Mouse (Mus musculus) hindbrain, postnatal 0 days (tissue): ENCODE measurements around the gene Adgrb2. TPM values are rescaled to one million over a fixed set of nuclear protein-coding genes. Genes with fewer than 3 reads are reported as not detected.

Experiments used
- ATAC-seq: fragments of 200-750 bp; cut with Nextera tagmentation; 2 replicates; pipeline ENCODE4 v1.8.0; 2017; ENCODE audit warnings: mild to moderate bottlenecking, moderate TSS enrichment, moderate library complexity
- DNase-seq: peaks from one replicate; pipeline ENCODE4 v3.0.0-alpha.2; 2015; ENCODE audit warnings: low spot score
- H3K27ac ChIP-seq: fragments of 300-500 bp; sonication (generic); 2 replicates; pipeline ENCODE4 v1.5.1; 2014; ENCODE audit warnings: mild to moderate bottlenecking
- H3K27me3 ChIP-seq: fragments of 300-500 bp; sonication (generic); 2 replicates; pipeline ENCODE4 v1.6.1; 2014; ENCODE audit warnings: low read length, mixed read lengths; ENCODE audit not compliant: insufficient read depth
- H3K36me3 ChIP-seq: fragments of 300-500 bp; sonication (generic); 2 replicates; pipeline ENCODE4 v1.6.1; 2014; ENCODE audit warnings: low read length, mixed read lengths; ENCODE audit not compliant: insufficient read depth
- H3K4me1 ChIP-seq: fragments of 300-500 bp; sonication (generic); 2 replicates; pipeline ENCODE4 v1.6.1; 2014; ENCODE audit warnings: antibody characterized with exemption, low read length, mixed read lengths; ENCODE audit not compliant: insufficient read depth
- H3K4me2 ChIP-seq: fragments of 300-500 bp; sonication (generic); 2 replicates; pipeline ENCODE4 v1.6.1; 2014; ENCODE audit warnings: low read depth, mild to moderate bottlenecking, low read length, moderate library complexity, mixed read lengths
- H3K4me3 ChIP-seq: fragments of 300-500 bp; sonication (generic); 2 replicates; pipeline ENCODE4 v1.5.1; 2014; ENCODE audit warnings: low read length
- H3K9ac ChIP-seq: fragments of 300-500 bp; sonication (generic); replicated peaks from 2 replicates; pipeline ENCODE4 v1.6.1; 2014; ENCODE audit warnings: mild to moderate bottlenecking, low read length, moderate library complexity, mixed read lengths
- H3K9me3 ChIP-seq: fragments of 300-500 bp; sonication (generic); 2 replicates; pipeline ENCODE4 v1.6.1; 2016; ENCODE audit warnings: low read length, mixed read lengths
- CTCF ChIP-seq: IDR thresholded peaks from 2 replicates; pipeline ENCODE4 v1.5.1; 2016; ENCODE audit warnings: antibody characterized with exemption, control low read depth, low read depth
- WGBS: fragments of 180-500 bp; shearing (Covaris S2); extraction: QIAGEN DNeasy Blood & Tissue Kit; methylation state at CpG from one replicate; pipeline ENCODE4 v1.1.7; 2014; 5-methylcytosine and 5-hydroxymethylcytosine counted together
- polyA plus RNA-seq: library from polyadenylated mRNA; unstranded; fragments of >200 nt; fragmentation: Nextera tagmentation; extraction: Ambion mirVana; gene quantifications from 2 replicates; pipeline ENCODE4 v1.2.1, GENCODE M21; 2015
- total RNA-seq: library from RNA; depleted of rRNA; stranded (reverse); fragments of >200 nt; gene quantifications from 2 replicates; pipeline ENCODE4 v1.2.3, GENCODE M21; 2014

Gene Adgrb2
- total and polyA plus RNA-seq, 2 experiments from 2014 or later: 15.9 to 313 TPM

DNA sequence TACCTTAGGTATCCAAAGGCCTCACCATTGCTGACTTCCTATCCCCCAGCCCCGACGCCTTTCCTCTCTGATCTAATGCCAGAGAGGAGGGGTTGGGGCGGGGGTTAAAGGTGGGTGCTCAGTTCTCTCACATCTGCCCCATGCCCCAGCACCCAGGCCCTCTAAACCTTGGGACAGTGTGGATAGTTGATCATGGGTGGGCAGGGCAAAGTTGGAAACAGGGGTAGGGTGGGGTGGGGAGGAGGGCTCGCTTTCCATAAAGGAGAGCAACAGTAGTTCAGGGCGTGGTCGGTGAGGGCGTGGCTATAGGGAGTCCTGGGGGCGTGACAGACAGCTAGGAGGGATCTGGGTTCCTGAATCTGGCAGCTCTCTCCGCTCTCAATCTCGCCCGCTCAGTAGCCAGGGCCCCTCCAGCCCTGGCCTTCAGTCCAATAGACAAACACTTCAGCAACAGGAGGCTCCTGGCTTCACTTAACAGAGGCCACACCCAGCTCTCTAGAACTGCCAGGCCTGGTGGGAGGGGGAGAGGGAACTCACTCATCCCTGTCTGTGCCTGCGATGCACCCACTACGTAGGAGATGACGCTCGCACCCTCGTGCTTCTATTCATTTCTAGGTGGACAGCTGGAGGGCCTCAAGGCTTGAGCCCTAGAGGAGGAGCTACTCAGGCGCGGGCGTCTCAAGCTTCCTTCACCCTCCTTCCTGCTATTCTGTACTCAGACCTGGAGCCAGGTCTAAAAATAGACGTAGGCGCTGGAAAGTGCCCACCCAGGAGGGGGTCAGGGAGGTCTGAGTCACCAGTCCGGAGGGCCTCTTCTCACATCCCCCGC lies 52.1 kb downstream of the Adgrb2 start:
- ATAC-seq: peak; percentile 68
- DNase-seq: no peak

DNA sequence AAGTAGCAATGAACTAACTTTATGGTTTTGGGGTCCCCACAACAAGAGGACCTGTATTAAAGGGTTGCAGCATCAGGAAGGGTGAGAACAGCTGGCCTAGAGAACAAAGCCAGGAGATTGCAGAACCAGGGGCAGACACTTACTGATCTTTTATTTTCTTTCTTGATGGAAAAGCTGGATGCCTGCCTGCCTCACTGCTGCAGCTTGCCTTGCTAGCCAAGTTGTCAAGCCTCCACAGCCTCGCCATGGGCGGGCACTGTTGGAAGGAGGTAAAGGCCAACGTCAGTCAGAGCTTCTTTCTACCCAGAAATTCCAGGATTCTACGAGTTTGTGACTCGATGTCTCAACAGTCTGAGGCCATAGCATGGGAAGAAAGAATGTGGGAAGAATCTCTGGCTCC lies 54.7 kb downstream of the Adgrb2 start:
- Histone ChIP-seq H3K27me3 (no peaks in the 10 kb centered on the region), H3K4me1 (peaks cover 9% of the 10 kb centered on the region; the same call in 1 of the 2 replicates), H3K27ac (no peak overlapping the region), H3K9ac (no peak overlapping the region), H3K4me2 (no peak overlapping the region), H3K4me3 (no peak overlapping the region), H3K9me3 (no peaks in the 10 kb centered on the region), H3K36me3 (no peaks in the 10 kb centered on the region)
- WGBS: 31% methylated on average over 5 of the region's 5 CpGs
- DNase-seq (no peak), ATAC-seq (no peak)
- TF ChIP-seq CTCF: no peak

More for the DNA sequence above, 52.1 kb downstream of the Adgrb2 start:
- no peak overlapping the region for H3K4me2 ChIP-seq
- no peaks in the 10 kb centered on the region for H3K36me3 ChIP-seq
- no peaks in the 10 kb centered on the region for H3K9me3 ChIP-seq
- H3K27ac ChIP-seq: no peak overlapping the region
- H3K4me1 ChIP-seq: peaks cover 8% of the 10 kb centered on the region; the same call in 1 of the 2 replicates
- 20% methylated on average over 23 of the region's 23 CpGs for WGBS
- H3K4me3 ChIP-seq: no peak overlapping the region
- H3K27me3 ChIP-seq: no peaks in the 10 kb centered on the region
- TF ChIP-seq CTCF: no peak
- no peak overlapping the region for H3K9ac ChIP-seq

DNA sequence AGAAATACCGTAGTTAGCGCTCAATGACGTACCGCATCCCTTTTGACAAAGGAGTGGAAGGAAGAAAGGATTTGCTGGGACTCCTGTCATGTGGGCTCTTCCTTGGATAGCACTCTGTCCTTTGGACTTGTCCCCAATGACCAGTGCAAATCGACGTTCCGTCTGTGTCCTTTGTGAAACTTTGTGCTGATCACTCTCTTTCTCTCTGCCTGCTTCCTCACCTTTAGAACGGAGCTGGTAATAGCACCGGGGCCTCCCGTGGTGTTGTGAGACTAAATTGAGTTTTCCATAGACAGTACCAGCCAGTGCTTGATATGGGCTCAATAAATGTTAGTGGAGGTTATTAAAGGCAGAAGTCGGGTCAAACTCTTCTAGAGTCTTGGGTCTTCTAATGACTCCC lies 56.4 kb downstream of the Adgrb2 start:
- no peak for TF ChIP-seq CTCF
- Histone ChIP-seq H3K9ac (no peak overlapping the region), H3K27ac (no peak overlapping the region), H3K36me3 (no peaks in the 10 kb centered on the region), H3K4me1 (peaks cover 7% of the 10 kb centered on the region), H3K4me2 (no peak overlapping the region), H3K27me3 (peaks cover 5% of the 10 kb centered on the region; the same call in 1 of the 2 replicates), H3K9me3 (no peaks in the 10 kb centered on the region), H3K4me3 (no peak overlapping the region)
- ATAC-seq (no peak), DNase-seq (no peak)
- 80% methylated on average over 11 of the region's 11 CpGs for WGBS

GRCm38 (mm10) chr4:130044211-130044610 lies 59.5 kb downstream of the Adgrb2 start:
- 23% methylated on average over 9 of the region's 9 CpGs for WGBS
- Histone ChIP-seq H3K9me3 (no peaks in the 10 kb centered on the region), H3K9ac (no peak overlapping the region), H3K4me2 (no peak overlapping the region), H3K4me1 (peaks cover 12% of the 10 kb centered on the region), H3K36me3 (no peaks in the 10 kb centered on the region), H3K4me3 (no peak overlapping the region), H3K27ac (no peak overlapping the region), H3K27me3 (peaks cover 5% of the 10 kb centered on the region; the same call in 1 of the 2 replicates)
- DNase-seq (peak; percentile 76), ATAC-seq (no peak)
- no peak for TF ChIP-seq CTCF

DNA sequence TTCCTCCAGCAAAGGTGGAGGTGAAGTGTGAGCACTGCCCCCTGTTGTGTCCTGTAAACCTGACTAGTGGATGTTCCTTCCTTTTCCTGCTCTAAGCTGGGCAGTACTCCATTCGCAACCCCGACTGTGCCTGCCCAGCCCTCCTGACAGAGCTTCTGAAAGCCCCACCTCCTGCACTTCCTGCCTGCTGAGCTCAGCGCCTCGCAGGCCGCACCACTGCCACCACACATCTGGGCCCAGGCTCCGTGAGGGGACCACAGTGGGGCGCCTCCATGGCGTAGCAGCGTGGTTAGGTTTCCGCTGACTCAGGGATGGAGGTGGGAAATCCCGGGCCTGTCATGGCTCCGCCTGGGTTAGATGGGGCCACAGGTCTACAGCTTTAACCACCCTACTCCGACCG lies 60.9 kb downstream of the Adgrb2 start:
- H3K9ac ChIP-seq: no peak overlapping the region
- TF ChIP-seq CTCF: peak; percentile 1; the same call in 1 of the 2 replicates
- H3K4me3 ChIP-seq: no peak overlapping the region
- H3K9me3 ChIP-seq: no peaks in the 10 kb centered on the region
- DNase-seq (no peak), ATAC-seq (no peak)
- H3K36me3 ChIP-seq: no peaks in the 10 kb centered on the region
- H3K27ac ChIP-seq: no peak overlapping the region
- H3K27me3 ChIP-seq: peaks cover 5% of the 10 kb centered on the region; the same call in 1 of the 2 replicates
- no peak overlapping the region for H3K4me2 ChIP-seq
- WGBS: 30% methylated on average over 14 of the region's 14 CpGs
- H3K4me1 ChIP-seq: peaks cover 12% of the 10 kb centered on the region

DNA sequence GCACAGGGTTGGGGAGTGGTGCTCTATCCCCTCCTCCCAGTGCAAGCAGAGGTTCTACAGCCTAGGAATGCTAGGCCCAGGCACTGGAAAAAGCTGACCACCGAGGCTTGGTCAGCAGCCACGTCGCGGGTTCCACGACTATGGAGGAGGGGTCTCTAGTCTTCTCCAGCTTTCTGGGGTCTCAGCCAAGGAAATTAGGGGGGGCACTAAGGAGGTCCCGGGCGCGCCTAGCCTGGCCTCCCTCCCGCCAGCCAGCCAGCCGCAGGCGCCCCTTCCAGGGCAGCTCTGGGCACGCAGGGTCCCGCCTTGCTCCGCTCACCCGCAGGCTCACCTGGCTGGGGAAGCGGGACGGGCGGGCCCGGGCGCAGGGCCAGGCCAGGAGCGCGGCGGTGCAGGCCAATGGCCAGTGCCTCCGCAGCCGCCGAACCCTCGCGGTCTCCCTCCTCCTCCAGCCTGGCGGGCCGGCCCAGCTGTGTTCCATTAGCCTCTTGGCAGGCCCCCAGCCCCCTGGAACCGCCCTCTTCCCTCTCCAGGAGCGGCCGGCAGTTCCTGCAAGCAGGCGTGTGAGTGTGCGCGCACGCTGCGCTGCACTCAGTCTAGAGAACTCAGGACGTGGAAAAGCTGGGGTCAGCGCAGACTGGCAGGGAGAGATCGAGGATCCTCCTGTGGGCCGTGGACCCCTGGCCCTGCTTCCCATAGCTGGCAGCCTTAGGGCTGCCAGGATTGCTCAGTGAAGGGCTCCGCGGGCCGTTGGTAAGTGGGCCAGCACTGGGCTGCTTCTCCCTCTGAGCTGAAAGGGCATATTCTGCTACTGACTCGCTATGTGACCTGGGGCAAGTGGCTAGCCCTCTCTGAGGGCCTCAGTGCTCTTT lies 62.9 kb downstream of the Adgrb2 start, which contains the start of gene Col16a1:
Col16a1 (plus strand) TSS at position 510 of the 872 bp plus-strand sequence.
- no peak for TF ChIP-seq CTCF
- peak within 1 kb of the TSS; percentile 60 for H3K9ac ChIP-seq
- H3K9me3 ChIP-seq: no peaks in the 10 kb centered on the region
- DNase-seq (peak; percentile 87), ATAC-seq (peak; percentile 86)
- H3K36me3 ChIP-seq: no peaks in the 10 kb centered on the region
- H3K4me3 ChIP-seq: peak within 1 kb of the TSS; percentile 37
- H3K27ac ChIP-seq: peak within 1 kb of the TSS; percentile 64
- peak within 1 kb of the TSS; percentile 67 for H3K4me2 ChIP-seq
- peaks cover 12% of the 10 kb centered on the region for H3K4me1 ChIP-seq
- peaks cover 5% of the 10 kb centered on the region; the same call in 1 of the 2 replicates for H3K27me3 ChIP-seq
- 5% methylated on average over 34 of the region's 46 CpGs for WGBS
